Mouse (Mus musculus) cerebellum, postnatal 10 days (tissue): ENCODE measurements at regions not wholly inside any gene's neighbourhood (a gene's known extent, or its start where the extent isn't known, plus 50 kb on each side); places are given as distances from the start of the nearest gene placed in this dataset.

ENCODE experiments used
- DNase-seq, 2 experiments: peaks; one replicate each; pipeline ENCODE4 v3.0.0; 2021; ENCODE audit warnings: mixed read lengths in 2 of 2

DNA sequence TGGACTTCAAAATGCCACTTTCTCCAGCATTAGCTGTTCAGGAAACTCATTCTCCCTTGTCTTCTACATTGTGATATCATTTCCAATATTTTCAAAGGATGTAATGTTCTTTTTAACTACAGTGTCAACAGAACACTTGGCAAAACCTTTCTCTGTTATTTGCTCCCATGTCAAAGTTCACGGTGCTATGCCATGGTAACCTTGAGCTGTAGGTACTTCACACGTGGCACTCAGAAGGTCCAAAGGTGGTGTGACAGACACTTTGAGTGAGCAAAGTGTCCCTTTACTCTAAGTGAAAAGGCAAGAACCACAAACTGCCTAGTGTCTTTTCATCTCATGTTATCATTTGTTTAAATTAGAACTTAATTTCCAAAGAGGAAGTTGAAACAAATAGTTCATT lies 53.3 kb upstream of the Tram2 start:
- DNase-seq: no peak

DNA sequence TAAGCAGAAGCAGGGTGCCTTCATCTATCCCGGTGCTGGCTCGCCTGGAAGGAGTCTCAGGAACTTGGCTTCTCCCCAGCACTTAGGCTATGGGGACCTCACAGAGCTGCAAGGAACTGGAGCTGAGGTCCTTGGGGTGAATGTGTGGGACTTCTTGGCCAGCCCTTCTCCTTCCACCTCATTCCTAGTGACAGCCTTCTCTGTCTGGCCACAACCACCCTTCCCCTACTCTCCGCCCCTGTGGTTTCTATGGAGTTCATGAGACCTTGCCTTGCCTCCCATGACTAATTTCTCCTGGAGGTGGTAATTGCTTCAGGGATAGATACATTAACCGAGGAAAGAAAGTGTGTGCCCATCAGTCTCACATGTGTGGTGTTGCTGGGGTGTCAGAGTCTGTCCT lies 67.9 kb upstream of the Tram2 start:
- DNase-seq: no peak

DNA sequence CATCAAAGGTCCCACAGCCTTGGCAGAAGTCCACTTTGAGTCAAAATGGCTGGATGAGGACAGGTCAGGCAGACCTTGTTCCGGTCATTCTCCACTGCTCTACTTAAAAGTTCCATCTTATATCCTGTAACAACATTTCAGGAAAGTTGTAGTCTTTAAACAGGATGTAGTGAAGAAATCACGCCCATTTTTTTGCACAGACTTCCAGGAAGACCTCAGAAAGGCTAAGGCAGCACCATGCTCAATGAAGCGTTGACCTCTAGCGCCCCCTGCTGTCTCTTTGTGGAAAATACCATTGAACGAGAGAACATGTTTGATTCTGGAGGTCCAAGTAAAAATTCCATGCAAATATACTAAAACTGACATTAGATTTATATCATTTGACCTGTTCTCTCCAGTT lies 56.6 kb upstream of the Tmem14a start:
- peak; percentile 89 to 94 for DNase-seq

DNA sequence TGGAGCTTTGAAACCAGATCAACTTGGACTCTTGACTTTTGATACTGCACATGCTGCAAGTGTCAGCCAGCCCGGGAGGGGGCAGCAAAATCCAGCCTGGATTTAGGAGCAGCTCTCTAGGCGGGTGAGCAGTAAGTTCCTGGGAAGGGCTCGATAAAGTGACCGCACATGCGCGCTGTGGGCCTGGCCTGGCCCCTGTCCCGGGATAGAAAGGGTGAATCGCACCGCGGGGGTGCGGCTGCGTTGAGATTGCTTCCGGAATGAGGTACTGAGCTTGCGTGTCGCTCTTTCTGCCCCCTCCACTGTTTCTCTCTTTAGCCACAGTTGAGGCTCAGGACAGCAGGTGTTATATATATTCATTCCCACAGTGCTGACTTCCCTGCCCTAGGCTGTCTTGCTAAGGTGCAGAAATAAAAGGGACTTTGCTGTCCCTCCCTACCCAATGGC lies 52.1 kb upstream of the Tmem14a start:
- peak; percentile 92 for DNase-seq

DNA sequence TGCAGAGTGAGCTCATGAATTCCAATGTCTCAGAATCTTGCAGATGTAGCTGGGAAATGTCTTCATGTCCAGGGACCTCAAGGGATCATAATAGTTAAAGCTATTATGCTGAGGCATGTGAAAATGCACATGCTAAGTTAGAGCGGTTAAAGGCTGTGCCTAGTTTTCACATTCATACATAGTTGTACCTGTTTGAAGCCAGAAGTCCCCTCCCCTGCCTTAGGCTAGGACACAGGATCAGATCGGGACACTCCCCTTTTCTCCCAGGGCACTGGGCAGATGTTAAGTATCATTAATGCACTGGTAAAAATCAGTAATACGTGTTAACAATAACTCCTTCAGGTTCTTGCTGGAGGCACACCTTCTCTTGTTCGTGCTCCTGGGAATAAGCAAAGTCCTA lies 51.6 kb upstream of the Tmem14a start:
- DNase-seq: peak in 1 of 2 experiments; percentile 7
